Mouse (Mus musculus) liver, adult (tissue): Measurements from ENCODE around the gene Adprh.

Source experiments
- GATA4 ChIP-seq: IDR thresholded peaks from 2 replicates; pipeline ENCODE4 v1.6.1; 2014; ENCODE audit warnings: mild to moderate bottlenecking, low read length; ENCODE audit not compliant: insufficient replicate concordance

Adprh gene

GRCm38 (mm10) chr16:38471697-38472506 is 19.4 kb upstream of the Adprh start:
- no peak for TF ChIP-seq GATA4

- TF ChIP-seq GATA4 = no peak
Measured at GRCm38 (mm10) chr16:38469437-38469836, 16.9 kb upstream of the Adprh start.

GRCm38 (mm10) chr16:38468706-38469018 is 16.2 kb upstream of the Adprh start:
- no peak for TF ChIP-seq GATA4

DNA sequence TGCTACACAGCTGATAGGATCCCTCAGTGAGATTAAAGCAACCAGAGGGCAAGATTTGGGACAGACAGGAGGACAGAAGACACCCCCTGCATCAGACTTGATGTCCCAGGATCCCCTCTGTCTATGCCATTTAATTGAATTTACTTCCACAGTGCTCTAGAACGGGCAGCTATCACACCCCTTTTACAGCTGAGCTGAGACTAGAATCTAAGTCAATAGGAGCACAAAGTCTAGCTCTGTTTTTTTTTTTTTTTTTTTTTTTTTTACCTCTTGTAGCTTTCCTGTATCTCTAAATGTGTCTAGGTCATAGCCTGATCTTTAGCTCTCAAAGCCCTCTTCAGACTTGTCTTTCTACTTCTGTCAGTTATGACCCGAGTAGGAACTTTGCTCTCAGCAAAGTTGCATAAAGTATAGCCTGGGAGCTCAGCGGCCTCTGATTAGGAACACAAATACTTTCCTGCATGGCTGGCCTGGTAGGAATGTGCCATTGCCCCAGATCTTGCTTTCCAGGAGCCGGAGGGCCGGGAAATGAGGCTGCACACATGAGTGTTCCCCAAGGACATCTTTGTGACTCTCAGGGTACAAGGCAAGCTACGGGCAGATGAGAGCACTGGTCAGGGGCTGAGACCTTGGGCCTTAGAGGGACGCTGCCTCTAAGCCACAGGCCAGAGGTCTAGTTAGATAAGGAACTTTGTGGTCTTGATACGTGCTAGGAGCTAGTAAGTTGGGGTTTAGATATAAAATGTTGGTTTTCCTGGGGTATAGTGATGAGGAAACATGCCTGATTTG is 15.6 kb upstream of the Adprh start:
- TF ChIP-seq GATA4 = no peak

DNA sequence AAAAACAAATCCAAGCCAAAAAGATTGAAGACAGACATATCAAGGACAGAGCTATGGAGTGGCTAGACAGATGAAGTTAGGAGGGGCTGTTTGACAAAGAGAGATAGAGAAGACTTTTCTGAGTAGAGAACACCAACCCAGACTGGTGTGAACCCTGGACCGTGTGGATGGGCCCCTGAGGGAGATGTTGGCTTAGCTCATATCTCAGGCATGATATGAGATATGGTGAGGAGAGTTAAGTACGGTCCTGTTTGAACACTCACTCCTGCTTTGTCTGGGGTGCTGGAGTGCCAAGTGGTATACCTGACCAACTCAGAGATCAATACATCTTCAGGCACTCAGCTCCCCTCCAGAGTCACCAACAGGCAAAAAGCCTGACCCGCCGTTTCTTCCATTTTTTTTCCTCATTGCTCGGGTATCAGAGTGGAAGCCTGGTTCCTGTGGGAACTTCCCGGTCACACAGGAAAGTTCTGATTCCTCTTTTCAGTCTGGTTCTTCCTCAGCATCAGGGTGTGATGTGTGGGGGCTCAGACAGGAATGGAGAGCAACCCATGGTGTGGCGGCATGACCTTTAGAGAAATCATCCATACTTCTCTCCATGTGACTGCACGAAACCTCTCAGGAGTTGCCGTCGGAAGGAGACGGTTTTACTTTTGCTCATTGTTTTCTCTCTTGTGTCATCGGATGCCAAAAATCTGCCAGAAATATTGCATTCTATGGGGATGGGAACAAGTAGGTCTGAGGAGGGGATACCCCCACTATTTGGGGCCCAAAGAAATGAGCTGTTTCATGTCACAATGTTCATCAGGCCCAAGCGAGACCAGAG is 14.8 kb upstream of the Adprh start:
- TF ChIP-seq GATA4 = no peak

GRCm38 (mm10) chr16:38466089-38466488 is 13.6 kb upstream of the Adprh start:
- no peak for TF ChIP-seq GATA4

DNA sequence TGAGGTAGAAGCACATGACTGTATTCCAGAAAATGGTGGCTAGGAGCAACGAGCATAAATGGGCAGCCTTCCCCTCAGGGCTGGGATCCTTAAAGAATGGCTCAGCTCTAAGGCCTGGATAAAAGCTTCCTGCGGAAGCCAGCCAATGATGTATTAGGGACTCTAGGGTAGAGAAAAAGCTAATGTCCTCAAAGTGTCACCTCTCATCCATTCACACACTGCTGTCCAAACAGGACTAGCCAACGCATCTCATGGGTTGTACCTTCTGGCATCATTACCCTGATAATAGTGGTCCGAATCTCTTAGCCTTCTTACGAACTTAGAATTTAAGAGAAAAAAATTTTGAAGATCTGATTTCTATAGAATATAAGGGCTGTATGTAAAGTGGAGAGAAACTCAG is 10.8 kb upstream of the Adprh start:
- TF ChIP-seq GATA4 = no peak

DNA sequence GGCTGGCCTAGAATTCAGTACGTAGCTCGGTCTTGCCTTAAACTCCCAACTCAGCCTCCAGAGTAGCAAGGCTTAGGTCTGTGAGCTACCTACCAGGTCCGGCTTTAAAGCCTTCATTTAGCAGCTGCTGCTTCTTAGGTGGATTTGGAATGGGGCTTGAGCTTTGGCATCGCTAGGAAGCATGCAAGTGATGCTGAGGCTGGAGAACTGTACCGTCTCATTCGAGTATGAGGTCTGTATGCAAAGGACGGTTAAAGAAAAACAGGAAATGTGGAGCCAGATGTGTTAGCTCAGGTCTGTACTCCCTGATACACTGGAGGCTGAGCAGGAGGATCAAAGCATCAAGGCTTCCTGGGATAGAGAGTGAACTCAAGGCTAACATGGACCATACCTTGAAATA is 9.7 kb upstream of the Adprh start:
- TF ChIP-seq GATA4 = no peak

GRCm38 (mm10) chr16:38461749-38462148 is 9.2 kb upstream of the Adprh start:
- TF ChIP-seq GATA4 = no peak

DNA sequence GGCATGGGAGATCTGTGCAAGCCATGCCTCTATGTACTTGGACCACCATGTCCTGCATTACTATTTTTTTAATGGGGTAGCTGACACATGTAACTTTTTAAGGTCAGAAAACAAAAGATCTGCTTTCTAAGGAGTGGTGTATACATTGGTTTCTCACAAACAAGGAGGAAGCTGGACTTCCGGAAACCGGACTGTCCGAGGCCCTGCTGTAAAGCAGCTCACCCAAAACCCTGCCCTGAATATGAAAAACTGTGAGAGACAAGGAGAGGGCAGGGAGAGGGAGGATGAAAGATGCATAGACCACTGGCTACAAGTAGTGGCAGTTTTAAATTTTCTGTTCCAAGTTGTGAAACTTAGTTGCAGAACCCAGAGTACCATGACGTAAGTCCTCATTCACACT is 7.5 kb upstream of the Adprh start:
- no peak for TF ChIP-seq GATA4

DNA sequence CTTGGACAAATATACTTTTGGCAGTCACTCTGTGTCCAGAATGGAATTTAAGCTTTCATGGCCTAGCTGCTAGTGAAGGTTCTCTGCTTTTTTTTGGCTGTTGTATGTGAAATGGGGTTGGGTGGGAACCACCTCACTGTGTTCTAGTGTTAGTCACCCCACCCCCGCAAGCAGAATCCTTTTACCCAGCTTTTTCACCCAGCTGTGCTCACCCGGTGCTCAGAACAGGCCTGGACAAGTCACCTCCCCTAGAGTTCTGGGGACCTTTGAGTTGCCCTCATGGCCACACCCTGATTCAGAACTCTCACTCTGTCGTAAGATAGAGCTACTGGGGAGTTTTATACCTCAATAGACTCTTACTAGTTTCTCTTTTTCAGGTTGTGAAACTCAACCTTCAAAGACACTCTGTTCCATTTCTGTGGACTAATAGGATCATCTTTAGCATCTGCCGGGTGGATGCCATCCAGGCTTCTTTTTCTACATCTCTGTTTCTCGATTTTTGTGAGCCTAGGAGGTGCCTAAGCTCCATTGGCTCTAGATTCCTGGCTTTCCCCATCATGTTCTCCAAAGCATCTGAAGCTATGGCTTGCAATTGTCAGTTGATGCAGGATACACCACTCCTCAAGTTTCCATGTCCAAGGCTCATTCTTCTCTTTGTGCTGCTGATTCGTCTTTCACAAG is 6.2 kb upstream of the Adprh start:
- TF ChIP-seq GATA4 = no peak

GRCm38 (mm10) chr16:38456812-38457567 is 4.5 kb upstream of the Adprh start:
- TF ChIP-seq GATA4 = no peak

GRCm38 (mm10) chr16:38455511-38456418 is 3.3 kb upstream of the Adprh start, which contains the start of gene Cd80:
Cd80 (plus strand) TSS chr16:38455561.
- no peak for TF ChIP-seq GATA4
